Mouse (Mus musculus) T-helper 17 cell (primary cell): ENCODE measurements around the gene Gm45062.

ENCODE experiments used
- in situ Hi-C, 2 experiments: fragments of 300-600 bp; cut with MboI, MseI; formaldehyde crosslinking; loops; 1 replicate in 1 of 2; 2 replicates in 1 of 2; pipeline ENCODE4 v1.15.1; 2025; ENCODE audit warnings: high pct_unique_total_duplicates in 2 of 2

Gm45062 gene

DNA sequence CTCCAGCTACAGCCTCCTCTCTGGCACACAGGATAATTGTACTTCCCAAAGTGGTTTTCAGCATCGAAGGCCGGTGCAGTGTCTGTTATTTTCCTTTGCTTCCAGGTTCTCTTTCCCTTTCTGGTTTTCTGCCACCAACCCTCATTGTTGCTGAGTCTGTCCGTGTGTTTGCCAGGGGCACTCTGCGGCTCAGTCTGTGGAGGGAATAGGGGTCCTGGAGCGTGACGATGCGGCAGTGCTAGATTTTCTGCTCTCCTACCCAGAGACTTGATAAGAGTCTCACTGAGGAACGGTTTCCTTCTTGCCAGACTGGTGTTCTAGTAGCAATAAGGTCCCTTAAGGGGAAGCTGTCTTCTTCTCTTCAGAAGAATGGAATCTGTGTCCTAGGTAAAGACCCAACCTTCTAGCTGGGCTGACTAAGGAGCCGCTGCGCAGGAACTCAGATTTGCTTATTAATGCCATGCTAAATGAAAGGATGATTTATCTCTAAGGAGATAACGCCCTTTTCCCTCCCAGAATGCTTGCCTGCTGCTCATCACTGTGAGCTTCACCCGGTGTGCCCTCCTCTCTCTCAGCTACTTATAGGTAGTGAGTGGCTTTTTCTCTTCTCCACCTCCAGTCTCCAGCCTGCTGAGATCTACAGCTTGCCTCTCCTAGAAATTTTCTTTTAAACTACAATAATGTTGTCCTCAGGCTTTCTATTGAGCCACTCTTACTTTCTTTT lies 104.9 kb downstream of the Gm45062 start:
- in situ Hi-C loops = loop anchor here in 1 of 2 experiments (10.0 kb wide), 1 partner anchor 211 kb away; no protein-coding TSS in a partner anchor

- in situ Hi-C loops = loop anchor here in 1 of 2 experiments (10.0 kb wide), 1 partner anchor 210 kb away; no protein-coding TSS in a partner anchor
These were observed 105.5 kb downstream of the Gm45062 start for GRCm38 (mm10) chr6:8364757-8365150.

DNA sequence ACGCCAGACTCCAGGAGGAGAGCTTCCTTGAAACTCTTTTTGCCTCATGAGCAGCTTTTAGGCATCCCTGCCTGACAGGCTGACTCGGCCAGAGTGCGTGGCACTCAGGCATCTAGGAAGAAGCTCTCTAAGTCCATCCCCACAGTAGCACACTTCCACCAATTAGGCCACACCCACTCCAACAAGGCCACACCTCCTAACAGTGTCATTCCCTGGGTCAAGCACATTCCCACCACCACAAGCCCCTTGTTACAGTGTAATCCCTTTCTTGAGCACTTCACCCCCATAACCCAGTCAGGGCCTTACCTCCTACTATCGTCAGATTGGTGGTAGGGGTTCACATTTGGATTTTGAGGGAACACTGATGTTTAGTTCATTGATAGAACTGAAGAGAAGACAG lies 108.4 kb downstream of the Gm45062 start:
- in situ Hi-C loops = loop anchor here in 1 of 2 experiments (10.0 kb wide), 1 partner anchor 207 kb away; no protein-coding TSS in a partner anchor

DNA sequence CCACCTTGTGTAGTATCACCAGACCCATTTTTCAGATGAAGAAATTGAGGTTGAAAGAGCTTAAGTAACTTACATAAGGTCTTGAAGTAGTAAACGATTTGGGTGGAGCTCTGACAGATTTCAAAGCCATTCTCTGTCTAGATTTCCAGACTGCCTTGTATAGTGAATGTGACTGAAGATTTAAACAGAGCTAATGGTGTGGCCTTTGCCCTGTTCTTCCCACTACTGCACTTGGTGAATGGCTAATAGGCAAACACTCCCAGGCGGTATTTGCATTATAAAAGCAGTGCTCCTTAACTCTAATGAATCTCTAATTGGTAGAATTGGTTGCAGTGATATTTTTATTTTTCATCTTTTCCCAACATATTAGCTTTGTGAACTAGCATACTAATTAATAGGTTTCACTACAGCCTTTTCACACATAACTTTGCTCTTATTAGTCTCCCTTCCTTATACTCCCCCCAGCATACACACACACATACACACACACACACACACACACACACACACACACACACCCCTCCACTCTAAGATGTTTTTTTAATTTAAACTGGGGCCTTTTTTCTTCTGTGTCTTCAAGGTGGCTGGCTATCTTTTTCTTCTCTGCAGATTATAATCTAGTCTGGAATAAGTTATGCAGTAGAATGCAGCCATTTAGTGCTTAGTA lies 109.1 kb downstream of the Gm45062 start:
- in situ Hi-C loops = loop anchor here in 1 of 2 experiments (10.0 kb wide), 1 partner anchor 206 kb away; no protein-coding TSS in a partner anchor

DNA sequence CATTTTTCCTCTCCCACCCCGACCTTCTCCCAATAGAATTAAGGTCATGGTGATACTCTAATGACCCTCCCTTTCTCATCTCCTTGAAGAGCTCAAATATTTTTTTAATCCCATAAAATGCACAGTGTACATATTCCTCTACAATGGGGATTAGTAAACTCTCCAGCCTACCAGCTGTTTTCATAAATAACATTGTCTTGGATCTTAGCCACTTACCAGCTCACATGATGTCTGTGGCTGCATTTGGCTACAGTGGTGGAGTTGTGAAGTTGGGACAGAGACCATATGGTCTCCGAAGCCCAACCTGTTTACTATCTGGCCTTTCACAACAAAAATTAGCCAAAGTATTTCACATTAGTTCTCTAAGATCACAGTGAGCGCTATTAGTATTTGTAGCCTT lies 111.4 kb downstream of the Gm45062 start:
- in situ Hi-C loops = no loop called here

GRCm38 (mm10) chr6:8373051-8373450 lies 113.8 kb downstream of the Gm45062 start:
- in situ Hi-C loops = no loop called here

GRCm38 (mm10) chr6:8373851-8374250 lies 114.6 kb downstream of the Gm45062 start:
- in situ Hi-C loops = no loop called here

DNA sequence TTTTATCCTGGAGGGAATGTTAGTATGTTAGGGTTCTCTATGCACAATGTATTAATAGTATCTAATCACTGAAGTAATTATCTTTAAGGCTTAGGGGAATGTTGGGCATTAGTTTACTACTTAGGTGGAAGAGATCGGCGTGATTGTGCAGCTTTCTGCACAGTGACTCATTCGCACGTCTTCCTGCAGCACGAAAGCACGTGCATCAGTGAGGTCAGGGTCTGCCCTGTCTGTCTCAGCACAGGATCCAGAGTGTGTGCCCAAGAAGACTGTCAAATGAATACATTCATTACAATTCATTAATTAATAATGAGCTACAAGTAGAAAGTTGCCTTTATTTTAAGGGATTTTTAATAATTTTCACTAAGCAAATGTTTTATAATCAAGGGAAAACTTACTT lies 115.0 kb downstream of the Gm45062 start:
- in situ Hi-C loops = no loop called here

- in situ Hi-C loops = no loop called here
These were observed 115.5 kb downstream of the Gm45062 start for GRCm38 (mm10) chr6:8374712-8375111.

GRCm38 (mm10) chr6:8376351-8376750 lies 117.1 kb downstream of the Gm45062 start:
- in situ Hi-C loops = no loop called here

DNA sequence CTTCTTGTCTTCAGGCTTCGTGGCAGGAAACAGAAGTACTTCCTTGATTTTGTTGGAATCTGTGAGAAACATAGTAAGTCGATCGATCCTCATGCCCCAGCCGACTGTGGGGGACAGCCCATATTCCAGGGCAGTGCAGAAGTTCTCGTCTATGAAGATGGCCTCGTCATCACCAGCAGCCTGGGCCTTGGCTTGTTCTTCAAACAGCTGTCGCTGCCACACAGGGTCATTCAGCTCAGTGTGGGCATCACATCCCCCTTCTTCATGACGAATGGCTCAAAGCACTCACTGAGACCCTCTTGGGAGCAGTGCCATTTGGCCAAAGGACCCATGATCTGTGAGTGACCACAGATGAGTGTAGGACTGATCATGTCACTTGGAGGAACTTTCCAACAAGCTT lies 118.4 kb downstream of the Gm45062 start:
- in situ Hi-C loops = no loop called here

DNA sequence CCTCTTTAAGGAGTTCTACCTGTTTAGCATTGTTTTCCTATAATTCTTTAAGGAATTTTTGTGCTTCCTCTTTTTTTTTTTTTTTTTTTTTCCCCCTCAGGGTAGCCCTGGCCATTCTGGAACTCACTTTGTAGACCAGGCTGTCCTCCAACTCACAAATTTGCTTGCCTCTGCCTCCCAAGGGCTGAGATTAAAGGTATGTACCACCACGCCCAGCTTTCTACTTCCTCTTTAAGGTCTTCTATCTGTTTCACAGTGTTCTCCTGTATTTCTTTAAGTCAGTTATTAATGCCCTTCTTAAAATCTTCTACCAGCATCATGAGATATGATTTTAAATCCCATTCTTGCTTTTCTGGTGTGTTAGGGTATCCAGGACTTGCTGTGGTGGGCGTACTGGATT lies 130.1 kb downstream of the Gm45062 start:
- in situ Hi-C loops = no loop called here

GRCm38 (mm10) chr6:8390296-8390695 lies 131.0 kb downstream of the Gm45062 start:
- in situ Hi-C loops = no loop called here

GRCm38 (mm10) chr6:8390935-8391334 lies 131.7 kb downstream of the Gm45062 start:
- in situ Hi-C loops = no loop called here

DNA sequence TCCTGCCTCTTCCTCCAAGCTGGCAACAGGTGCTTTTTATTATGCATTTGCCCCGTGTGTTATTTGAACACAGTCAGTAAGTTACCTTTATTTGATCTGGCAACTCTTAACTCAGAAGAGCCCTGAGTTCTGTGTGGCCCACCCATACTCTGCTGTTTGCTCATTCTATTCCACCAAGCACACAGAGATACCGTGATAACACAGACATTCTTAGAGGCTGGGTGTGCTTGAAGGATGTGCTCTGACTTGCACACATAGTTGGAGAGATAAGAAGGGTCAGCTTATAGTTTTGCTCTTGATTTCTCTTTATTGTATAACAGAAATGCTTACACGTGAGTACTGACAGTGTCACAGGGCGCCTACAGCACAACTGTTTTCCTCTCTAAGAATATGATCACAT lies 133.8 kb downstream of the Gm45062 start:
- in situ Hi-C loops = no loop called here

- in situ Hi-C loops = no loop called here
These were observed 134.8 kb downstream of the Gm45062 start for GRCm38 (mm10) chr6:8394044-8394443.

GRCm38 (mm10) chr6:8395061-8395460 lies 135.8 kb downstream of the Gm45062 start:
- in situ Hi-C loops = no loop called here

DNA sequence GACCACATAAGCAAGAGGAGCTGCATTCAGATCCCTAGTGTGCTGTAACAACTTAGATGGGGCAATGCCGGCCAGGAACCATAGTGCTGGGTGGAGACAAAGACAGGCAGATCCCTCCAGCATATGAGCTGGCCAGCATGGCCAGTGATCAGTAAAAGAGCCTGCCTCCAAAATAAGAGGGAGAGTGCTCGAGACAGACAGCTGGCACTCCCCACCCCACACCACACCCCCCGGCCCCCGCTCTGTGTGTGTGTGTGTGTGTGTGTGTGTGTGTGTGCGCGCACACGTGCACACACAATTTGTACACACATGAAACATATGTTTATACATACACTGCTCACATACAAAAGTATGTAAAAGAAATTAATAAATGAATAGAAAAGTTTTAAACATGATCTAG lies 138.0 kb downstream of the Gm45062 start:
- in situ Hi-C loops = no loop called here

DNA sequence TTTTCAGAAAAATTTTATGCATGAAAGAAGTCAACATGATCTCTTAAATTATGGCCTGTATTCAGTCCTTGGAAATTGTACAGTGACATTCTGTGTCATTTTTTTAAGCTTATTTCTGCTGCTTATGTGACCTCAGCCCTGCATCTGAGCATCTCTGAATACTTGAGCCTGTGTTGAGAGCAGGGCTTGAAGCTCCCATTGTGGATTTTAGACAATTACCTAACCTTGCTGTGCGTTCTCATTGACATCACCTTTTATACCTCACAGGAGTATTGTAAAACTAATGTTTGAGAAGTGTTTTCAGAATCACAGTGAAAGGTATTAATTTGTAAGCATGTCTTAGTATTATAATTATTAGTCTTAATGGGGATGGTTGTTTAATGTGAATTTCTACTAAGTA lies 140.5 kb downstream of the Gm45062 start:
- in situ Hi-C loops = no loop called here

DNA sequence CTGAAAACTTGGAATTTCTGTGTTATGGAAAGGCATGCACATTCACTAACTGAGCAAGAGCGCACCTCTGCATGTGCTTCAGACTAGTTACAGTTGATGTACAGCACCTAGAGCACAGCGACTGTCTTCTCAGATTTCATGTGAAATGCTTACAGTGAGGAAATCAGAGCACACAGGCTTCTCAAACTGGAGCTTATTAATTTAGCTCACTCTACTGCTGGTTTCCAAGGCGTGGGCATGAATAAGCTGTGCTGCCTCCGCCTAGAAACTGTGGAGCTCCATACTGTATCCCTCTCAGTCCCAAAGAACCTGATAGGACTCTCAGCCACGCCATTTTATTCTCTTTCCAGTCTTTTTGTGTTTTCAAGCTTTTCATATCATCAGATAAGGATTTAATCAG lies 143.9 kb downstream of the Gm45062 start:
- in situ Hi-C loops = no loop called here

GRCm38 (mm10) chr6:8405844-8406243 lies 146.6 kb downstream of the Gm45062 start:
- in situ Hi-C loops = no loop called here

DNA sequence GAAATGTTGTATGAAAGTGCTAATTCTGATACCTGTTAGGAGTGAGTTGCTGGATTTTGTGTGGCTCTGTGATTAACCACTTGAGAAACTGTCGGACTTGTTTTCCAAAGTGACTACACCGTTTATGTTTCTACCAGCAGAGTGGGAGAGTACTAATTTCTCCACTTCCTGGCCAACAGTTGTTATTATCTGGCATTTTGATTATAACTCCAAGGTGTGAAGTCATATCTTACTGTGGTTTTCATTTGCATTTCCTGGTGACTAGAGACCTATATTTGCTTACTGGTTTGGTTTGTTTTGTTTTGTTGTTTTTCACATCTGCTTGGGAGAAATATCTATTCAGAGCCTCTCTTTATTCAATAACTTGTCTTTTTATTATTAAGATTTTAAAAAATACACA lies 149.1 kb downstream of the Gm45062 start:
- in situ Hi-C loops = no loop called here

DNA sequence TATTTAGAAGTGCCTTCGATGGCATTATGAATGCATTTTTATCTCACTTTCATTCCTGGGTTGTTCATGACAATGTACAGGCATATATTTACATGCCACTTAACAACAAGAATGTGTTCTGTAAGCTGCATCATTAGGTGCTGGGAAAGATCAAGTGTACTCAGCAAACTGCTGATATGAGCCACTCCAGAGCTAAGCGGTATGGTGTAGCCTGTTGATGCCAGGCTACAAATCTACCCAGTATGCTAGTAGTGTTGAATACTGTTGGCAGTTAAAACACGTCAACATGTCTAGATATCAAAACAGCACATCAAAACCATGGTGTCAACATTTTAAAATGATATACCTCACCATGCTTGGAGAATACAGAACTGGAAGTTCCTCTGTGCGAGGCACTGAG lies 150.6 kb downstream of the Gm45062 start:
- in situ Hi-C loops = no loop called here
